Mouse (Mus musculus): ENCODE data around the gene Gigyf2. TPM values are rescaled to one million over a fixed set of nuclear protein-coding genes. Genes with fewer than 3 reads are reported as not detected.

Gene Gigyf2
- total and polyA plus RNA-seq, 3 experiments: 26.7 to 139 (median 93.3) TPM

GRCm38 (mm10) chr1:87493542-87493941, 166.7 kb downstream of the Gigyf2 start:
- ATAC-seq (ENCODE audit: extremely low read depth, insufficient number of reproducible peaks, low FRiP score, poor library complexity, severe bottlenecking): no peak

More at GRCm38 (mm10) chr1:87493542-87493941, 166.7 kb downstream of the Gigyf2 start:
- peaks cover 39% of the 10 kb centered on the region for H3K27me3 ChIP-seq (ENCODE audit: insufficient read depth, low read length)
- H3K36me3 ChIP-seq (replicated peaks): no peaks in the 10 kb centered on the region
- TF ChIP-seq CTCF (IDR thresholded peaks at IDR 0.05; ENCODE audit: low read depth, low read length) (no peak), POLR2AphosphoS5 (IDR thresholded peaks at IDR 0.05; ENCODE audit: insufficient replicate concordance, low read depth, low read length) (no peak), TAL1 (conservative IDR thresholded peaks at IDR 0.05; ENCODE audit: low read depth, low read length) (no peak), GATA1 (IDR thresholded peaks at IDR 0.05; ENCODE audit: borderline replicate concordance, low read length) (no peak), GATA2 (IDR thresholded peaks at IDR 0.05; ENCODE audit: borderline replicate concordance, low read depth, low read length) (no peak)
- no peaks in the 10 kb centered on the region for H3K9me3 ChIP-seq (replicated peaks)
- DNase-seq (ENCODE audit: low spot score): no peak
- no peak overlapping the region for H3K4me3 ChIP-seq (ENCODE audit: low read depth, low read length)
- H3K4me1 ChIP-seq (ENCODE audit: insufficient read depth, low read depth, low read length): no peaks in the 10 kb centered on the region

Other genes with a start within 250 kb of the Gigyf2 start
- not detected in 2 replicates for gene Alppl2, start 237.1 kb upstream of the Gigyf2 start, total RNA-seq (2014; fragmentation: Nextera tagmentation)
- not detected in 2 replicates for gene Alppl2, start 237.1 kb upstream of the Gigyf2 start, total RNA-seq (2017)
- not detected in 2 replicates for gene Alppl2, start 237.1 kb upstream of the Gigyf2 start, polyA plus RNA-seq (2012)
- gene Alpi, start 225.4 kb upstream of the Gigyf2 start, total RNA-seq (2014; fragmentation: Nextera tagmentation): not detected in 2 replicates
- 0.06 TPM in 1 of 2 replicates, not detected in the other for gene Alpi, start 225.4 kb upstream of the Gigyf2 start, total RNA-seq (2017)
- gene Alpi, start 225.4 kb upstream of the Gigyf2 start, polyA plus RNA-seq (2012): not detected in 2 replicates
- not detected in 2 replicates for gene Akp3, start 202.0 kb upstream of the Gigyf2 start, total RNA-seq (2014; fragmentation: Nextera tagmentation)
- gene Akp3, start 202.0 kb upstream of the Gigyf2 start, total RNA-seq (2017): 0.11 TPM in 1 of 2 replicates, not detected in the other
- gene Akp3, start 202.0 kb upstream of the Gigyf2 start, polyA plus RNA-seq (2012): not detected in 2 replicates
- gene Ecel1, start 170.5 kb upstream of the Gigyf2 start, total RNA-seq (2014; fragmentation: Nextera tagmentation): not detected in 2 replicates
- gene Ecel1, start 170.5 kb upstream of the Gigyf2 start, total RNA-seq (2017): not detected in 2 replicates
- gene Ecel1, start 170.5 kb upstream of the Gigyf2 start, polyA plus RNA-seq (2012): not detected in 2 replicates
- gene Prss56, start 143.7 kb upstream of the Gigyf2 start, total RNA-seq (2014; fragmentation: Nextera tagmentation): not detected in 2 replicates
- gene Prss56, start 143.7 kb upstream of the Gigyf2 start, total RNA-seq (2017): not detected in 2 replicates
- gene Prss56, start 143.7 kb upstream of the Gigyf2 start, polyA plus RNA-seq (2012): not detected in 2 replicates
- not detected in 2 replicates for gene Chrnd, start 136.4 kb upstream of the Gigyf2 start, total RNA-seq (2014; fragmentation: Nextera tagmentation)
- not detected in 2 replicates for gene Chrnd, start 136.4 kb upstream of the Gigyf2 start, total RNA-seq (2017)
- not detected in 2 replicates for gene Chrnd, start 136.4 kb upstream of the Gigyf2 start, polyA plus RNA-seq (2012)
- not detected in 2 replicates for gene Chrng, start 122.3 kb upstream of the Gigyf2 start, total RNA-seq (2014; fragmentation: Nextera tagmentation)
- gene Chrng, start 122.3 kb upstream of the Gigyf2 start, total RNA-seq (2017): 0.12 and 0.16 TPM in 2 replicates
- gene Chrng, start 122.3 kb upstream of the Gigyf2 start, polyA plus RNA-seq (2012): not detected in 2 replicates
- 104 and 117 TPM in 2 replicates for gene Eif4e2, start 113.1 kb upstream of the Gigyf2 start, total RNA-seq (2014; fragmentation: Nextera tagmentation)
- 265 and 286 TPM in 2 replicates for gene Eif4e2, start 113.1 kb upstream of the Gigyf2 start, total RNA-seq (2017)
- 32.3 and 36.0 TPM in 2 replicates for gene Eif4e2, start 113.1 kb upstream of the Gigyf2 start, polyA plus RNA-seq (2012)
- gene Efhd1, start 62.6 kb upstream of the Gigyf2 start, total RNA-seq (2014; fragmentation: Nextera tagmentation): not detected in 2 replicates
- 0.27 and 0.87 TPM in 2 replicates for gene Efhd1, start 62.6 kb upstream of the Gigyf2 start, total RNA-seq (2017)
- gene Efhd1, start 62.6 kb upstream of the Gigyf2 start, polyA plus RNA-seq (2012): not detected in 2 replicates
- gene Kcnj13, start 67.7 kb downstream of the Gigyf2 start, total RNA-seq (2014; fragmentation: Nextera tagmentation): not detected in 2 replicates
- gene Kcnj13, start 67.7 kb downstream of the Gigyf2 start, total RNA-seq (2017): 0.12 and 0.16 TPM in 2 replicates
- gene Kcnj13, start 67.7 kb downstream of the Gigyf2 start, polyA plus RNA-seq (2012): not detected in 2 replicates
- gene Snorc, start 143.3 kb downstream of the Gigyf2 start, total RNA-seq (2014; fragmentation: Nextera tagmentation): not detected in 2 replicates
- gene Snorc, start 143.3 kb downstream of the Gigyf2 start, total RNA-seq (2017): not detected in 2 replicates
- not detected in 2 replicates for gene Snorc, start 143.3 kb downstream of the Gigyf2 start, polyA plus RNA-seq (2012)
- not detected in 2 replicates for gene Neu2, start 182.9 kb downstream of the Gigyf2 start, total RNA-seq (2014; fragmentation: Nextera tagmentation)
- 0.12 and 0.38 TPM in 2 replicates for gene Neu2, start 182.9 kb downstream of the Gigyf2 start, total RNA-seq (2017)
- gene Neu2, start 182.9 kb downstream of the Gigyf2 start, polyA plus RNA-seq (2012): not detected in 2 replicates
- not detected in 2 replicates for gene Ngef, start 246.9 kb downstream of the Gigyf2 start, total RNA-seq (2014; fragmentation: Nextera tagmentation)
- 0.16 TPM in 1 of 2 replicates, not detected in the other for gene Ngef, start 246.9 kb downstream of the Gigyf2 start, total RNA-seq (2017)
- gene Ngef, start 246.9 kb downstream of the Gigyf2 start, polyA plus RNA-seq (2012): not detected in 2 replicates